Mouse (Mus musculus) limb, embryonic 11.5 days (tissue): ENCODE measurements around the gene Cyp2w1. TPM values are rescaled to one million over a fixed set of nuclear protein-coding genes. Genes with fewer than 3 reads are reported as not detected.
A peak's percentile ranks its signal among the peaks of the same experiment; 100 is the strongest.

ENCODE experiments used
- ATAC-seq: fragments of 200-750 bp; cut with Nextera tagmentation; 2 replicates; pipeline ENCODE4 v1.8.0; 2017; ENCODE audit warnings: low read depth; ENCODE audit not compliant: insufficient number of reproducible peaks, low FRiP score, low TSS enrichment
- DNase-seq: peaks from one replicate; pipeline ENCODE4 v3.0.0-alpha.2; 2015; ENCODE audit warnings: low spot score
- H3K27ac ChIP-seq: fragments of 300-500 bp; sonication (generic); replicated peaks from 2 replicates; pipeline ENCODE4 v1.5.1; 2014; ENCODE audit warnings: low read depth, mild to moderate bottlenecking, low read length
- H3K27me3 ChIP-seq: fragments of 300-500 bp; sonication (generic); 2 replicates; pipeline ENCODE4 v1.6.1; 2014; ENCODE audit warnings: mild to moderate bottlenecking, low read length, mixed read lengths; ENCODE audit not compliant: control insufficient read depth, insufficient read depth
- H3K36me3 ChIP-seq: fragments of 300-500 bp; sonication (generic); 2 replicates; pipeline ENCODE4 v1.6.1; 2014; ENCODE audit warnings: mild to moderate bottlenecking, low read length, moderate library complexity, mixed read lengths; ENCODE audit not compliant: control insufficient read depth, insufficient read depth
- H3K4me1 ChIP-seq: fragments of 300-500 bp; sonication (generic); 2 replicates; pipeline ENCODE4 v1.6.1; 2014; ENCODE audit warnings: low read length, mixed read lengths; ENCODE audit not compliant: control insufficient read depth, insufficient read depth
- H3K4me2 ChIP-seq: fragments of 300-500 bp; sonication (generic); 2 replicates; pipeline ENCODE4 v1.6.1; 2014; ENCODE audit warnings: low read depth, mild to moderate bottlenecking, moderate library complexity; ENCODE audit not compliant: severe bottlenecking
- H3K4me3 ChIP-seq: fragments of 300-500 bp; sonication (generic); 2 replicates; pipeline ENCODE4 v1.5.1; 2014; ENCODE audit warnings: low read depth, low read length
- H3K9ac ChIP-seq: fragments of 300-500 bp; sonication (generic); 2 replicates; pipeline ENCODE4 v1.6.1; 2014; ENCODE audit warnings: mild to moderate bottlenecking, low read length
- H3K9me3 ChIP-seq: fragments of 300-500 bp; sonication (generic); 2 replicates; pipeline ENCODE4 v1.6.1; 2016; ENCODE audit warnings: low read length; ENCODE audit not compliant: control insufficient read depth
- WGBS: fragments of 180-500 bp; shearing (Covaris S2); extraction: QIAGEN DNeasy Blood & Tissue Kit; methylation state at CpG from one replicate; pipeline ENCODE4 v1.1.7; 2014; 5-methylcytosine and 5-hydroxymethylcytosine counted together
- polyA plus RNA-seq: library from polyadenylated mRNA; unstranded; fragments of >200 nt; fragmentation: Nextera tagmentation; extraction: Ambion mirVana; gene quantifications from 2 replicates; pipeline ENCODE4 v1.2.1, GENCODE M21; 2014

The Cyp2w1 gene
- polyA plus RNA-seq, 1 experiment from 2014 or later = not detected

GRCm38 (mm10) chr5:139393197-139393588 lies 40.8 kb downstream of the Cyp2w1 start:
- 94% methylated on average over 16 of the region's 16 CpGs for WGBS
- no peak for DNase-seq

DNA sequence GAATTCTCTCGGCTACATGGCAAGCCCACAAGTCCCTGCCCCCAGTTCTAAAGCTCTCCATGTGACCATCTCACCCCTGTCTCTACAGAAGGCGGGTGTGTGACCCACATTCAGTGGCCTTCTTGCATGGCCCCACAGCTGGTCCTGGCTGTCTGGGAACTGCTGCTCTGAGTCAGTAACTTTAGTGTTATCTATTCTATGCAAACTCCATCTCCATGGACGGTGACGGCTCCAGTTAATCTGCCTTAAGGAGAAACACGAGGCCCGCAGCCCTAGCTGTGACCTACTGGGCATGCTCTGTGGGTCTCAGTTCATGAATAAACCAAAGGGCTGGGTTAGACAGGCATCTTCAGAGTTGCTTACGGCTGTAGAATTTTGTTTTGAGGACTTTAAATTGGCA lies 42.0 kb downstream of the Cyp2w1 start:
- no peak for ATAC-seq
- no peaks in the 10 kb centered on the region; the same call in 1 of the 2 replicates for H3K36me3 ChIP-seq
- no peak overlapping the region for H3K9ac ChIP-seq
- H3K4me3 ChIP-seq = no peak overlapping the region
- no peak overlapping the region for H3K27ac ChIP-seq
- H3K4me2 ChIP-seq = no peak overlapping the region
- WGBS = 63% methylated on average over 7 of the region's 7 CpGs
- DNase-seq = no peak
- peaks cover 10% of the 10 kb centered on the region for H3K4me1 ChIP-seq
- no peaks in the 10 kb centered on the region for H3K9me3 ChIP-seq
- no peaks in the 10 kb centered on the region for H3K27me3 ChIP-seq

More at GRCm38 (mm10) chr5:139393197-139393588, 40.8 kb downstream of the Cyp2w1 start:
- Histone ChIP-seq H3K36me3 (no peaks in the 10 kb centered on the region; the same call in 1 of the 2 replicates), H3K9ac (no peak overlapping the region), H3K27ac (no peak overlapping the region), H3K9me3 (no peaks in the 10 kb centered on the region), H3K4me1 (peaks cover 20% of the 10 kb centered on the region), H3K4me3 (no peak overlapping the region), H3K4me2 (no peak overlapping the region), H3K27me3 (no peaks in the 10 kb centered on the region)
- no peak for ATAC-seq

GRCm38 (mm10) chr5:139395528-139395927 lies 43.1 kb downstream of the Cyp2w1 start:
- 94% methylated on average over 4 of the region's 4 CpGs for WGBS
- no peak overlapping the region for H3K4me3 ChIP-seq

DNA sequence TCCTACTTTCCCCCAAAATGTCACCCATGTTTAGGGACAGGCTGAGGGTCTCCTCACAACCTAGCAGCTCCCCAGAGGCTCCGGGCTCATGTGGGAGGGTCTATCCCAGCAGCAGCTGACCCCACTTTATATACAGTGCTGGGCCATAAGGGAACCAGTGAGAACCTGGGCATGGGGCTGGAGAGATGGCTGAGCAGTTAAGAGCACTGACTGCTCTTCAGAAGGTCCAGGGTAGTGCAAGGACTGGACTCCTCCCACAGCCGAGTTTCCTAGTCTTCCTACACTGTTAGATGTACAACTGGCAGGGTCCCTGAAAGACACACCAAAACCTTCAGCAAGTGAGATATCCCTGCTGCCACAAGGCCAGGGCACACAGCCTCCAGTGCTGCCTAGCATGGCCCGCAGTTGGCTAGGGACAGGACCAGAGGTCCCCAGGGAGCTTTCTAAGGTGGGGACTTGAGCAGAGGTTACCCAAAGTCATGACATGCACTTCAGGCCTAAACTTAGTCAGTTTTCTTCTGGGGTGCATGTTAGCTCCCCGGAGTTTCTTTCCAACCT lies 45.0 kb downstream of the Cyp2w1 start:
- H3K4me3 ChIP-seq = no peak overlapping the region
- no peaks in the 10 kb centered on the region for H3K9me3 ChIP-seq
- WGBS = 90% methylated on average over 4 of the region's 4 CpGs
- H3K27ac ChIP-seq = no peak overlapping the region
- ATAC-seq (no peak), DNase-seq (no peak)
- peaks cover 2% of the 10 kb centered on the region; the same call in 1 of the 2 replicates for H3K4me1 ChIP-seq
- no peaks in the 10 kb centered on the region; the same call in 1 of the 2 replicates for H3K36me3 ChIP-seq
- no peak overlapping the region for H3K9ac ChIP-seq
- H3K4me2 ChIP-seq = no peak overlapping the region
- no peaks in the 10 kb centered on the region for H3K27me3 ChIP-seq

More at GRCm38 (mm10) chr5:139395528-139395927, 43.1 kb downstream of the Cyp2w1 start:
- Histone ChIP-seq H3K4me2 (no peak overlapping the region), H3K27me3 (no peaks in the 10 kb centered on the region), H3K36me3 (no peaks in the 10 kb centered on the region; the same call in 1 of the 2 replicates), H3K9me3 (no peaks in the 10 kb centered on the region), H3K4me1 (peaks cover 2% of the 10 kb centered on the region; the same call in 1 of the 2 replicates), H3K27ac (no peak overlapping the region), H3K9ac (no peak overlapping the region)
- ATAC-seq (no peak), DNase-seq (no peak)

DNA sequence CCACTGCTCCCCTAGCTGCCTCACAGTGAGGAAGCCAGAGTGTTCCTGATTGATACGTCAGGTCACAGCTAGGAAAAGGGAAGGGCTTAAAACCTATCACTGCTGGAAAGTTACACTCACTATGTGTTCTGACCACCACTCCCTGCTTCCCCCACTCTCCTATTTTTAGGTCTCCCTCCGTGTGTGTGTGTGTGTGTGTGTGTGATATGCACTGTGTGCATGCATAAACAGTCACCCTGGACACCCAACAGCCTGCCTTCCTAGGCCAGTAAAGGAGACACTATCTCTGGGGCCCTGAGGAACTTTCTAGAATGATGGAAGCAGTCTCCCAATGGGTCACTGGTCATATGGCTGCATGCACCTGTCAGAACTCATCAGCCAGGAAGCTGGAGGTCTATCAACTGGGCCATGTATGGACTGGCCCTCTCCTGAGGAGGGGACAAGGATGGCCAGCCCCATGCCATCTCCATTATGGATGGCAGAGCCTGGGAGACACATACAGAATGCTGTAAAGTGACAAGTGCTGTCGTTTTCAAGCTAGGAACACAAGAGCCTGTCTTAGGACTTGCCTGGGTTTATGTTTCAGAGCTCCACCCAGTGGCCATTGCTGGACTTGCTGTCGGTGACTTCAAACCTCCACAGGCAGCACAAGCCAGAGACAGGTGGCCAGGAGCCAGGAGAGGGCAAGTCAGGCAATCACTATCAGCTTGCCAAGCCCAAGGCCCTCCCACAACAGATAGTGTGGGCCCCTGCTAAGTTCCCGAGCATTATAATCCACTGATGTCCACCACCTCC lies 45.7 kb downstream of the Cyp2w1 start:
- Histone ChIP-seq H3K4me2 (no peak overlapping the region), H3K4me3 (no peak overlapping the region), H3K9ac (no peak overlapping the region), H3K27me3 (no peaks in the 10 kb centered on the region), H3K4me1 (peaks cover 2% of the 10 kb centered on the region; the same call in 1 of the 2 replicates), H3K9me3 (no peaks in the 10 kb centered on the region), H3K36me3 (no peaks in the 10 kb centered on the region; the same call in 1 of the 2 replicates), H3K27ac (no peak overlapping the region)
- 41% methylated on average over 5 of the region's 5 CpGs for WGBS
- ATAC-seq = peak; percentile 58; the same call in 1 of the 2 replicates
- peak; percentile 93 for DNase-seq

DNA sequence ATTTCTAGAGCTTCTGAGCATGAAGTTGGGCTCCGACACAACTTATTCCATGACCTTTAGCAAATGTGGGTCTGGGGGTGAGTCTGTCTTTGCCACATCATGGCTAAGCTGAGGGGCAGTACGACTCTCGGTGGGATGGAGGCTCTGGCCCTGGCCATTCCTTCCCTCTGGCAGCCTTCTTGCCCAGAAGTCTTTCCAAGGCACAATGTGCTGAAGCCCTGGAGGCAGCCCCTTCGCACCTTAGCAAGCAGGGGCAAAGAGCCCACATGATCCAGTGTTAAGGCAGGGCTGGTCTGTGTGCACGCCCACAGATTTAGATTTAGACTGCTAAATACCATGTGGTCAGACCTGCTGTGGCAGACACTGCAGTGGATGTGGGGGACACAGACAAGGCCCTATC lies 46.4 kb downstream of the Cyp2w1 start:
- H3K9ac ChIP-seq = no peak overlapping the region

DNA sequence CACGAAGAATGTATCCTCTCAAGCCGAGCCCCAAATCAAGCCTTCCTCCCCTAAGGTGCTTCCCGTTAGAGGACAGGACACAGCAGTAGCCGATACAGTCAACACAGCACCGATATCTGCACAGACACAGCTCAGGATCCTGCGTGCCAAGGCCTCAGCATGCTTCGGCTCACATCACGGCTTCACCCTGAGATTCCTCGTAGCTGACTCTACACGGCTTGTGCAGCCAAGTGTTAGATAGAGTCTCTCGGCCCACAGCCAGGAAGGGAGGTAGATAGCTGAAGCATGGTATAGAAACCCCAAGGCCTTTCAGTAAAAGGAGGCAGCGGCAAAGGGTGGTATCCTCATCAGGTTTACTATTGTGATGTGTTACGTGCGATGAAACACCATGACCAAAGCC lies 47.6 kb downstream of the Cyp2w1 start:
- H3K9ac ChIP-seq = no peak overlapping the region
- H3K4me1 ChIP-seq = peaks cover 3% of the 10 kb centered on the region
- no peaks in the 10 kb centered on the region for H3K36me3 ChIP-seq
- DNase-seq (no peak), ATAC-seq (no peak)
- no peak overlapping the region for H3K27ac ChIP-seq
- no peaks in the 10 kb centered on the region for H3K9me3 ChIP-seq
- H3K4me2 ChIP-seq = no peak overlapping the region
- H3K4me3 ChIP-seq = no peak overlapping the region
- H3K27me3 ChIP-seq = no peaks in the 10 kb centered on the region
- WGBS = 94% methylated on average over 14 of the region's 14 CpGs

More for the DNA sequence above, 46.4 kb downstream of the Cyp2w1 start:
- H3K4me1 ChIP-seq = peaks cover 2% of the 10 kb centered on the region; the same call in 1 of the 2 replicates
- H3K4me3 ChIP-seq = no peak overlapping the region
- ATAC-seq (no peak), DNase-seq (no peak)
- no peak overlapping the region for H3K27ac ChIP-seq
- H3K9me3 ChIP-seq = no peaks in the 10 kb centered on the region
- no peaks in the 10 kb centered on the region for H3K27me3 ChIP-seq
- WGBS = 80% methylated on average over 5 of the region's 5 CpGs
- H3K4me2 ChIP-seq = no peak overlapping the region
- no peaks in the 10 kb centered on the region for H3K36me3 ChIP-seq

DNA sequence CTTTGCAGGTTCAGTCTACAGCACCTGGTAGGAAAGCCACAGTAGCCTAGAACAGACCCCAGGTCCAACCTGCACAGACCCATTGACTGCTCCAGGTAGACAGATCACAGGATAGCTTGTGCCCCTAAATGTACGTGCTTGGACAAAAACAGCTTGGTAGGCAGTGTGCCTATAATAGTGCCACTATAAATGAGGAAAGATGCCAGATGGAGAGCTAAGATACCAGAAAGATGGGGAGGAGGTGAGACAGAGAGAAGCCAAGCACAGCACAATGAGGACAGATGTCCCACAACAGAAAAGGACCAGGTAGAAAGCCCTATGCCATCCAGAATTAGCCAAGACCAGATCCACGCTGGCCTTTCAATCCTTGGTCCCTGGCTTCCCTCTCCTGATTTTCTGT lies 49.7 kb downstream of the Cyp2w1 start:
- no peak for ATAC-seq
- Histone ChIP-seq H3K9me3 (no peaks in the 10 kb centered on the region), H3K4me2 (no peak overlapping the region), H3K27ac (no peak overlapping the region), H3K4me3 (no peak overlapping the region), H3K9ac (no peak overlapping the region), H3K27me3 (no peaks in the 10 kb centered on the region), H3K36me3 (no peaks in the 10 kb centered on the region), H3K4me1 (peaks cover 12% of the 10 kb centered on the region; the same call in 1 of the 2 replicates)
- 96% methylated on average over 2 of the region's 2 CpGs for WGBS
- DNase-seq = no peak
